Mouse (Mus musculus): ENCODE measurements around the gene 4930455H04Rik. TPM values are rescaled to one million over a fixed set of nuclear protein-coding genes. Genes with fewer than 3 reads are reported as not detected.

The 4930455H04Rik gene
- not detected for total RNA-seq (2021)
- long read RNA-seq, experiment 1 = 0 reads
- long read RNA-seq, experiment 2 = 0 reads

- no peak for DNase-seq (ENCODE audit: low spot score in 2 of 2)
Observed at GRCm38 (mm10) chr3:116967967-116968366, at the start of gene 4930455H04Rik. Gene 4930455H04Rik (plus strand): TSS chr3:116968267.

GRCm38 (mm10) chr3:116921535-116921934 is 46.5 kb upstream of the 4930455H04Rik start:
- no peak for DNase-seq (ENCODE audit: low spot score in 2 of 2)

- no peak for DNase-seq (ENCODE audit: low spot score in 2 of 2)
Observed at GRCm38 (mm10) chr3:116923042-116923441, 45.0 kb upstream of the 4930455H04Rik start.

DNA sequence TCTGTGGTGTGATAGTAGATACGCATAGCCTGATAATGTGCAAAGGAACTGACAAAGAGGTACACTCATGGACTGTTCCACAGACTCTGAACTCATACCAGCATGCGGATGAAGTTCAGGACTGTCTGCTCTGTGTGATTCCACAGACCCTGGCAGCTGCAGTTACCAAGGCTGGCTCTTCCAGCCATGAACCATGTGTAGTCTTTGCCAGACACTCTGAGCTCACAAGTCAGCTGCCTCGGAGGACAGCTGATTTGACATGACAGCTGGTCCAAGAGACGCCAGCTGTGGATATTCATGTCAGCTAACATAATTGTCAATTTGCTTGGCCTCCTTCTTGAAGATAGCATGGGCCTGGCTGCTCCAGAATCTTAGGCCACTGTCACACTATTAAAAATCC is 39.1 kb upstream of the 4930455H04Rik start:
- DNase-seq (ENCODE audit: low spot score in 2 of 2) = peak in 1 of 2 experiments; percentile 40

- no peak for DNase-seq (ENCODE audit: low spot score in 2 of 2)
Observed at GRCm38 (mm10) chr3:116933158-116933557, 34.9 kb upstream of the 4930455H04Rik start.

GRCm38 (mm10) chr3:116936934-116937691 is 31.0 kb upstream of the 4930455H04Rik start:
- DNase-seq (ENCODE audit: low spot score in 2 of 2) = no peak

- DNase-seq (ENCODE audit: low spot score in 2 of 2) = no peak
Observed at GRCm38 (mm10) chr3:116940804-116941558, 27.1 kb upstream of the 4930455H04Rik start.

GRCm38 (mm10) chr3:116941559-116942117 is 26.4 kb upstream of the 4930455H04Rik start:
- no peak for DNase-seq (ENCODE audit: low spot score in 2 of 2)

DNA sequence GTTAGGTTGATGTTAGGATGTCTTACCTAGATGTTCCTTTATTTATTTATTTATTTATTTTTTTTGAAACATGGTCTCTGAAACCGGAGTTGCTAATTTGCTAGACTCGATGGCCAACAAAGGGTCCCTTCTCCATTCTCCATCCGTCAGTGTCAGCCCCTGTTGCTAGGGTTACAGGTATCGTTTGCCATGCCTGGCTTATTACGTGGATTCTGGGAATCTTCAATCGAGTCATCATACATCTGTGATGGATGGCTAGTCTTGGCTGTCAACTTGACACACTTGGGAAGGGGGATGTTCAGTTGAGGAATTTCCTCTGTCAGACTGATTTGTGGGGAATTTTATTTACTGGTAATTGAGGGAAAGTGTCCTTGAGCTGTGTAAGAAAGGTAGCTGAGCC is 25.3 kb upstream of the 4930455H04Rik start:
- DNase-seq (ENCODE audit: low spot score in 2 of 2) = no peak

DNA sequence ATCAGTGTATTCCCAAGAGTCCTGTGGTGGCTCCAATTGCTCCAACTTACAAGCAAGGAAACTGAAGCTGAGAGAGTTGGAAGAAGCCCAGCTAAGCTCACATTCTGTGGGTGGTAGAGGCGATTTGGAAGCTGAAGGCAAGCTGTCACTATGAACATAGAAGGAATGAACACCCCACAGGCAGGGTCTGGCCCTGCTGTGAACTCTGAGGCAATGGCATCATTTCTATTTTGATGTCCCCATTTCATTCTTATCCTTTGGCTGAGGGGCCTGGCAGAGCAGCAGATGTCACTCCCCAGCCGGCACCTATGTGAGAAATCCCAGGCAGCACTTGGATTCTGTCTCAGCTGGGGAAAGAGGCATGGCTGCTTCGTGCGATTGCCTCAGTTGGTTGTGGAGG is 24.6 kb upstream of the 4930455H04Rik start:
- DNase-seq (ENCODE audit: low spot score in 2 of 2) = no peak

GRCm38 (mm10) chr3:116946476-116946875 is 21.6 kb upstream of the 4930455H04Rik start:
- DNase-seq (ENCODE audit: low spot score in 2 of 2) = no peak

- DNase-seq (ENCODE audit: low spot score in 2 of 2) = no peak
Observed at GRCm38 (mm10) chr3:116950665-116951115, 17.4 kb upstream of the 4930455H04Rik start.

- no peak for DNase-seq (ENCODE audit: low spot score in 2 of 2)
Observed at GRCm38 (mm10) chr3:116951489-116951888, 16.6 kb upstream of the 4930455H04Rik start.

GRCm38 (mm10) chr3:116952242-116952899 is 15.7 kb upstream of the 4930455H04Rik start:
- no peak for DNase-seq (ENCODE audit: low spot score in 2 of 2)

GRCm38 (mm10) chr3:116953366-116953765 is 14.7 kb upstream of the 4930455H04Rik start:
- no peak for DNase-seq (ENCODE audit: low spot score in 2 of 2)

- no peak for DNase-seq (ENCODE audit: low spot score in 2 of 2)
Observed at GRCm38 (mm10) chr3:116955061-116955460, 13.0 kb upstream of the 4930455H04Rik start.

DNA sequence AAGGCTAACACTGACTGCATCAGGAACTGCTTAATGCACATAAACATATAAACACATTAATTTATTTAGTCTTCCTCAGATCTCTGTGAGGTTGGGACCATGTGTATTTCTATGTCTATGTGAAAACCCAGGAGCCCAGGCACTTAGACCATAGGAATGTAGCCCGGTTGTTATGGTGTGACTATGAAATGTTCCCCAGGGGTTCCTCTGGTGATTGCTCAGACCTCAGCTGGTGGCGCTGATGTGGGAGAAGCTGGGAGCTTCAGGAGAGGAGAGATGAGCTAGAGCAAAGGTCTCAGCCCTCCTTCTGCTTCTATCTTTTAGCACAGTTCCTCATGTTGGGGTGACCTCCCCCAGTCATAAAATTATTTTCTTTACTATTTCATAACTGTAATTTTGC is 7.7 kb upstream of the 4930455H04Rik start:
- no peak for DNase-seq (ENCODE audit: low spot score in 2 of 2)

DNA sequence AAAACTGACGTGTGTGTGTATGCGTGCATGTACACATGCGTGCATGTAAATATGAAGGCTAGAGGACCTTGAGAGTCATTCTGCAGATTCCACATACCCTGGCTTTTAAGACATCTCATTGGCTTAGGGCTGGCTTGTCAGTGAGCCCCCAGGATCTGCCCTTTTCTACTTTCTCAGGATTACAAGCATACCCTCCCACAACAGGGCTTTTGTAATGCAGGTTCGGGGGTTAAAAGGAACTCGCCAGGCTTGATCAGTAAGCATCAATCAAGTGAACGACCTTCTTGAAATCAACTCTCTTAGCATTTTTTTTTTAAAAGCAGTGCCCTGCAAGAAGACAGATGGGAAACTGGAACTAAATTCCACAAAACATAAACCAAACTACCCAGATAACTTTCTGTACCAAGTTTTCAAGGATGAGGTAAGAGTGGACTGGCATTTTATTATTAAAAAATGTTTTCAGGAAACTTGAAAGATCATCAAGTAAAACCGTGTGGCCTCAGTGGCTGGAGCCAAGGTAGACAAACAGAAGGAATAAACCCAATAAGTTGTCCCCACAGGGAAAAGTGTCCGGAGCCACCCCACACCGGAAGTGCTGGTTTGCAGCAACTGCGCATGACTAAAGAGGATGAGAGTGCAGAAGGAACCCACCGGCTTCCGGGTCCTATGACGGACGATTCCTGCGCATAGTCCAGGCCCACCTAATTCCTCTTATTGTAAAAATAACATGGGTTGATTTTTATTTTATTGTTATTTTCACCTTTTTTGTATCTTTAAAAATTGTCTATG is 6.5 kb upstream of the 4930455H04Rik start:
- DNase-seq (ENCODE audit: low spot score in 2 of 2) = no peak

GRCm38 (mm10) chr3:116963213-116963612 is 4.9 kb upstream of the 4930455H04Rik start:
- no peak for DNase-seq (ENCODE audit: low spot score in 2 of 2)

- DNase-seq (ENCODE audit: low spot score in 2 of 2) = peak; percentile 19 to 44
Observed at GRCm38 (mm10) chr3:116964426-116964825, 3.6 kb upstream of the 4930455H04Rik start.

Measured in gastrocnemius, postnatal 4 days (tissue).